Mouse (Mus musculus): ENCODE measurements at regions not wholly inside any gene's neighbourhood (a gene's known extent, or its start where the extent isn't known, plus 50 kb on each side); places are given as distances from the start of the nearest gene placed in this dataset.

- TF ChIP-seq POLR2A (IDR thresholded peaks at IDR 0.05; ENCODE audit: borderline replicate concordance, extremely low read depth, low read depth, low read length) (no peak), CTCF (IDR thresholded peaks at IDR 0.05; ENCODE audit: insufficient read depth, low read length) (no peak)
These were observed 327.3 kb downstream of the Etnk1 start for GRCm38 (mm10) chr6:143494341-143494740.

Measured in lung, adult 2 months (tissue).